In genomic region chr9:67435333-67436154, GRCm38 (mm10) we compare ENCODE assay signal across 8 mouse cellular contexts.
DNase-seq lines count a peak whose midpoint lies in the region; ATAC-seq lines count a peak whose summit lies in the region.

No protein-coding gene starts in this region.

- 36% methylated on average over 10 of the region's 10 CpGs for WGBS in hindbrain, embryonic 13.5 days
- 28% methylated on average over 10 of the region's 10 CpGs for WGBS in midbrain, embryonic 12.5 days

- peak; percentile 12 for DNase-seq in adrenal gland, postnatal 10 days
- no peak for DNase-seq in adrenal gland, postnatal 25 days
- peak; percentile 58 to 69 for DNase-seq in right cerebral cortex, postnatal 10 days (ENCODE audit: low spot score in 2 of 2)
- no peak for DNase-seq in right cerebral cortex, postnatal 25 days
- no peak for DNase-seq in left cerebral cortex, adult 9 months (ENCODE audit: low spot score in 2 of 2)
- no peak for DNase-seq in testis, postnatal 10 days (ENCODE audit: low spot score)

- peak overlapping the region; percentile 20; the same call in 1 of the 2 replicates for H3K9ac ChIP-seq in hindbrain, embryonic 13.5 days
- no peak overlapping the region for H3K9ac ChIP-seq in midbrain, embryonic 12.5 days (replicated peaks)

- no peak for ATAC-seq in hindbrain, embryonic 13.5 days (ENCODE audit: low FRiP score)
- peak; percentile 38; the same call in 1 of the 2 replicates for ATAC-seq in midbrain, embryonic 12.5 days (ENCODE audit: low FRiP score, low read depth)

- peak overlapping the region; percentile 67 for H3K27ac ChIP-seq in hindbrain, embryonic 13.5 days
- H3K27ac ChIP-seq in midbrain, embryonic 12.5 days (replicated peaks): peak overlapping the region; percentile 66

- H3K9me3 ChIP-seq in hindbrain, embryonic 13.5 days: no peaks in the 10 kb centered on the region
- H3K9me3 ChIP-seq in midbrain, embryonic 12.5 days: no peaks in the 10 kb centered on the region

- no peak overlapping the region for H3K4me3 ChIP-seq in hindbrain, embryonic 13.5 days
- no peak overlapping the region for H3K4me3 ChIP-seq in midbrain, embryonic 12.5 days

- no peak overlapping the region for H3K4me2 ChIP-seq in hindbrain, embryonic 13.5 days
- peak overlapping the region; percentile 21 for H3K4me2 ChIP-seq in midbrain, embryonic 12.5 days (replicated peaks)

- H3K36me3 ChIP-seq in hindbrain, embryonic 13.5 days: no peaks in the 10 kb centered on the region
- H3K36me3 ChIP-seq in midbrain, embryonic 12.5 days: no peaks in the 10 kb centered on the region

- peaks cover 22% of the 10 kb centered on the region for H3K4me1 ChIP-seq in hindbrain, embryonic 13.5 days (replicated peaks)
- peaks cover 20% of the 10 kb centered on the region for H3K4me1 ChIP-seq in midbrain, embryonic 12.5 days

- H3K27me3 ChIP-seq in hindbrain, embryonic 13.5 days: no peaks in the 10 kb centered on the region
- H3K27me3 ChIP-seq in midbrain, embryonic 12.5 days: no peaks in the 10 kb centered on the region

Comparison
In these comparisons a context has a peak if more than half of its experiments do, and no peak if none do; other contexts are left out.
1. DNase-seq: peak in adrenal gland, postnatal 10 days (single experiment) and right cerebral cortex, postnatal 10 days (2 of 2); none in adrenal gland, postnatal 25 days (single experiment), right cerebral cortex, postnatal 25 days (single experiment), left cerebral cortex, adult 9 months (0 of 2) and testis, postnatal 10 days (single experiment).